Mouse (Mus musculus): ENCODE results near the gene Isg15. TPM values are rescaled to one million over a fixed set of nuclear protein-coding genes. Genes with fewer than 3 reads are reported as not detected.

Gene Isg15
- polyA plus RNA-seq (2015; fragmentation: Nextera tagmentation; extraction: Ambion mirVana) = 11.8 and 13.8 TPM in 2 replicates

DNA sequence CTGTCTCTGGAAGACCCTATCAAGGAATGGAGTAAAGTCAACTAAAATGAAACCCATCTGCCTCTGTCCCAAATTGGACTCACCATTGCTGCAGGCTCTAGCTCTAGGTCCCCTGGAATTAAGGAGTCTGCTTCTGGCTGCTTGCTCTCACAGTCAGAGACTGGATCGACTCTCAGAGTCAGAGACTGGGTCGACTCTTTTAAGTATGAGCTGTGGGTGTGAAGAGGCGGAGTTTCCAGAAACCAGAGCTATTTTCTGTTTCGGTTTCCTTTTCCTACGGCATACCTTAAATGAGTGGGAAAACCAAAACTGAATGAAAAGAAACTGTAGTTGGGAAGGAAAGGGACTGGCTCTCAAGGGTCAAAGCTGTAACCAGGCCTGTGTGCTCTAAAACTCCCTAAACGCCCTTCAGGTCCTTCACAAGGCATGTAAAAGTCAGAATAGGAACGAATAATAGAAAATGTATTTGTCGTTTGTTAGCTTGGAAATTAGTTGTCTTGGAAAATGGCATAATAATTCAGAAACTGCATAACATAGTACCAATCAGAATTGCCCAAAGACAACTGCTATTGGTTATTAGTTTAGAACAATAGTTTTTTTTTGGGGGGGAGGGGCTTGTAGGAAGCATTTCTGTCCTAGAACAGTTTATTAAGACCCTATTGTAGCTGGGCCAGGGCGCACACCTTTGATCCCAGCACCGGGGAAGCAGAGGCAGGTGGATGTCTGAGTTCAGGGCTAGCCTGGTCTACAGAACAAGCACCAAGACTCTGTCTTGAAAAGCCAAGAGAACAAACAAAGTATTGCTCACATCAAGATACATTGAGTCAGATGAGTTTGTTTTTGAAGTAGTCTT lies at the start of gene Isg15:
Gene Isg15 (minus strand): TSS at position 196 of the 853 bp plus-strand sequence.
- Histone ChIP-seq H3K4me2 (replicated peaks; ENCODE audit: low read depth, low read length) (peak within 1 kb of the TSS; percentile 42), H3K4me3 (ENCODE audit: low read depth, low read length) (peak within 1 kb of the TSS; percentile 21), H3K9ac (replicated peaks; ENCODE audit: low read depth) (no peak within 1 kb of the TSS; the same call in 1 of the 2 replicates), H3K4me1 (ENCODE audit: insufficient read depth, low read depth, low read length) (no peaks in the 10 kb centered on the region), H3K27ac (ENCODE audit: low read length) (peak within 1 kb of the TSS; percentile 32; the same call in 1 of the 2 replicates), H3K27me3 (replicated peaks; ENCODE audit: insufficient read depth, low read length) (0 out of 2 replicates have a peak, but pooled peaks cover 9% of the 10 kb centered on the region), H3K9me3 (ENCODE audit: low read length) (no peaks in the 10 kb centered on the region), H3K36me3 (ENCODE audit: insufficient read depth, low read length) (no peaks in the 10 kb centered on the region)
- TF ChIP-seq CTCF (IDR thresholded peaks at IDR 0.05) (no peak), EP300 (IDR thresholded peaks at IDR 0.05) (0 out of 2 replicates have a peak, but pooled peaks have one; percentile 22)
- DNase-seq (ENCODE audit: low spot score) = peak; percentile 85
- no peak for ATAC-seq
- WGBS = 46% methylated on average over 10 of the region's 10 CpGs

DNA sequence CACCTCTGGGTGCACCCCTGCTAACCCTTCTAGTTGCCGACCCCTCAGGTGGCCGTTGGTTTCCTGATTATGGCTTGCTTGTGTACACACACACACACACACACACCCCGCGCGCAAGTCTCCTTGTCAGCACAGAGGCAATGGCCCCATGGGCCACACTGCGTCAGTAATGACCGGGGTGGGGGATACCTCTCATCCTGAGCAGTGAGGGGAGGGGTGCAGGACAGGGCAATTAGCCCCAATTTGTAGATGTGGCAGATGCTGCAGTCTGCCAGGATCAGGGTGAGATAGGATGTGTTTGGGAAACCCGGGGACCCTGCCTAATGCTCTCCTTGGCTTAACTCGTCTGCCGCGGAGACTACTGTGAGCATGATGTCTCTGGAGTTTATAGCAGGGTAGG lies 48.9 kb upstream of the Isg15 start:
- Histone ChIP-seq H3K4me3 (ENCODE audit: low read depth, low read length) (no peak overlapping the region), H3K9me3 (ENCODE audit: low read length) (no peaks in the 10 kb centered on the region), H3K36me3 (ENCODE audit: insufficient read depth, low read length) (0 out of 2 replicates have a peak, but pooled peaks cover 13% of the 10 kb centered on the region), H3K27ac (ENCODE audit: low read length) (no peak overlapping the region), H3K9ac (replicated peaks; ENCODE audit: low read depth) (no peak overlapping the region), H3K4me1 (ENCODE audit: insufficient read depth, low read depth, low read length) (0 out of 2 replicates have a peak, but pooled peaks cover 2% of the 10 kb centered on the region), H3K4me2 (replicated peaks; ENCODE audit: low read depth, low read length) (no peak overlapping the region), H3K27me3 (replicated peaks; ENCODE audit: insufficient read depth, low read length) (peaks cover 9% of the 10 kb centered on the region; the same call in 1 of the 2 replicates)
- no peak for ATAC-seq
- WGBS = 52% methylated on average over 11 of the region's 11 CpGs
- TF ChIP-seq EP300 (IDR thresholded peaks at IDR 0.05) (no peak), CTCF (IDR thresholded peaks at IDR 0.05) (no peak)
- DNase-seq (ENCODE audit: low spot score) = no peak

DNA sequence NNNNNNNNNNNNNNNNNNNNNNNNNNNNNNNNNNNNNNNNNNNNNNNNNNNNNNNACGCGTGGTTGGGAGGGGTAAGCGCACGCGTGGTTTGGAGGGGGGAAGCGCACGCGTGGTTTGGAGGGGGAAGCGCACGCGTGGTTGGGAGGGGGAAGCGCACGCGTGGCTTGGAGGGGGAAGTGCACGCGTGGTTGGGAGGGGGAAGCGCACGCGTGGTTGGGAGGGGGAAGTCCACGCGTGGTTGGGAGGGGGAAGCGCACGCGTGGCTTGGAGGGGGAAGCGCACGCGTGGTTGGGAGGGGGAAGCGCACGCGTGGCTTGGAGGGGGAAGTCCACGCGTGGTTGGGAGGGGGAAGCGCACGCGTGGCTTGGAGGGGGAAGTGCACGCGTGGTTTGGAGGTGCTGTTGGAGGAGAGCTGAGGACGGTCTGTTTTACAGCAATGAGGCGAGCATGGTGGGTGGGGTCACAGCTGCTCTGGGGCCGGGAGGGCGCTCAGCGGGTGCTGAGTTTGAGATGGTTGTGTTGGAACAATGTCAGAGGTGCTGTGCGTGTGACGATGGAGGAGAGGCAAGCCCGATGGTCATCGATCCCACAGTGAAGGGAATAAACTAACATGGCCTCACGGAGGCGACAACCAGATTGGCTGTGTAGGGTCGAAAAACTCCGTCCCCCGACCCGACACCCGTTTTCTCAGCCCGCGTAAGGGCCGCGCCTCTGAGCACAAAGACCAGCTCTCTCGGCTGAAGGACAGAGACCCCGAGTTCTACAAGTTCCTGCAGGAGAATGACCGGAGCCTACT lies 36.2 kb upstream of the Isg15 start:
- Histone ChIP-seq H3K4me2 (replicated peaks; ENCODE audit: low read depth, low read length) (peak overlapping the region; percentile 94), H3K9me3 (ENCODE audit: low read length) (no peaks in the 10 kb centered on the region), H3K4me3 (ENCODE audit: low read depth, low read length) (peak overlapping the region; percentile 79; the same call in 1 of the 2 replicates), H3K9ac (replicated peaks; ENCODE audit: low read depth) (no peak overlapping the region), H3K27me3 (replicated peaks; ENCODE audit: insufficient read depth, low read length) (no peaks in the 10 kb centered on the region), H3K27ac (ENCODE audit: low read length) (no peak overlapping the region), H3K36me3 (ENCODE audit: insufficient read depth, low read length) (peaks cover 21% of the 10 kb centered on the region; the same call in 1 of the 2 replicates), H3K4me1 (ENCODE audit: insufficient read depth, low read depth, low read length) (peaks cover 7% of the 10 kb centered on the region; the same call in 1 of the 2 replicates)
- WGBS = 25% methylated on average over 44 of the region's 60 CpGs
- peak; percentile 38 for DNase-seq (ENCODE audit: low spot score)
- TF ChIP-seq EP300 (IDR thresholded peaks at IDR 0.05) (no peak), CTCF (IDR thresholded peaks at IDR 0.05) (no peak)
- no peak for ATAC-seq

DNA sequence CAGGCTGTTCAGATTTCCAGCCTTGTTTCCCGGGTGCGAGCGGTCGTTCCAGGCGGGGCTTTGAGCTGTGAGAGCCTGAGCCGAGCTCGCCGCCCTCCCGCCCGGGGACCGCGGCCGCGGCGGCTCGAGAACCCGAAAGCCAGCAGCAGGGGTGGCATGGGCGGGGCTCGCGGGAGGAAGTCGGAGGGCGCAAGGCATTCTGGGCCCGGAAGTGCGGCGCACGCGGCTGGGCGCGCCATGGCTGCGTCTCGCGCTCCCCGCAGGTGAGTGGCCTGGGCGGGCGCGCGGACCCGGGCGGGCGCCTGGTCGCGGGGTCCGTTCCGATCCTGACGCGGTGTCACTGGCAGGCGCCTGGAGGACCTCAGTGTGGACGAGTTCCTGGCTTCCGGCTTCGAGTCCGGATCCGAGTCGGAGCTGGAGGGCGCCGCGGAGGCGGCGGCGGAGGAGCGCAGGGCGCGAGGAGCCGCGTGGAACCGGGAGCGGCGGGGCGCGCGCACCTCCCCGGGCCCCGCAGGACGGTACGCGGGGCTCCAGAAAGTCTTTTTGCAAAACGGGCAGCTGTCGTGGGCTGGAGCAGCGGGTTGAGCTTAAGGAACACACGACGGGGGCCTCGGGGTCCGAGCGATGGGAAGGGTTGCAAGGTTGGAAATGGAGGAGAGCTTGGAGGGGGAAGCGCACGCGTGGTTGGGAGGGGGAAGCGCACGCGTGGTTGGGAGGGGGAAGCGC lies 35.4 kb upstream of the Isg15 start, which contains the start of gene Noc2l:
Gene Noc2l (plus strand): TSS at position 203 of the 726 bp plus-strand sequence.
- Histone ChIP-seq H3K4me2 (replicated peaks; ENCODE audit: low read depth, low read length) (peak within 1 kb of the TSS; percentile 94), H3K36me3 (ENCODE audit: insufficient read depth, low read length) (peaks cover 20% of the 10 kb centered on the region; the same call in 1 of the 2 replicates), H3K4me1 (ENCODE audit: insufficient read depth, low read depth, low read length) (peaks cover 7% of the 10 kb centered on the region; the same call in 1 of the 2 replicates), H3K9ac (replicated peaks; ENCODE audit: low read depth) (peak within 1 kb of the TSS; percentile 41), H3K9me3 (ENCODE audit: low read length) (no peaks in the 10 kb centered on the region), H3K4me3 (ENCODE audit: low read depth, low read length) (peak within 1 kb of the TSS; percentile 79), H3K27ac (ENCODE audit: low read length) (peak within 1 kb of the TSS; percentile 77), H3K27me3 (replicated peaks; ENCODE audit: insufficient read depth, low read length) (no peaks in the 10 kb centered on the region)
- TF ChIP-seq CTCF (IDR thresholded peaks at IDR 0.05) (peak; percentile 25; the same call in 1 of the 2 replicates), EP300 (IDR thresholded peaks at IDR 0.05) (no peak)
- peak; percentile 96 for DNase-seq (ENCODE audit: low spot score)
- WGBS = under 1% methylated on average over 80 of the region's 90 CpGs
- peak; percentile 95 for ATAC-seq

DNA sequence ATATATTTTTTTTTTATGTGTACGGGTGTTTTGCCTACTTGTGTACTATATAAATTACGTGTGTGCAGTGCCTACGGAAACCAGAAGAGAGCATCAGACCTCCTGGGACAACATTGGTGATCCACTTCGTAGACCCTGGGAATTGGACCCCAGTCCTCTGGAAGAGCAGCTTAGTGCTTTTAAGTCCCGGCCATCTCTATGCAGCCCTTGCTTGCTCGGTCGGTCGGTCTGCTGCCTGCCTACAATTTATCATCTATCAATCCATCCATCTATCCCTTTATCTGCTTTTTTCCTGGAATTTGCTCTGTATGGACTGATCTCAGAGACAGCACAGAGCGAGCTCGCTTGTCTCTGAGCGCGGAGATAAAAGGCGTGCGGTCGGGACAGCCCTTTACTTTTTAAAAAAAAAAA lies 34.7 kb upstream of the Isg15 start:
- Histone ChIP-seq H3K4me1 (ENCODE audit: insufficient read depth, low read depth, low read length) (peaks cover 7% of the 10 kb centered on the region; the same call in 1 of the 2 replicates), H3K36me3 (ENCODE audit: insufficient read depth, low read length) (peaks cover 17% of the 10 kb centered on the region; the same call in 1 of the 2 replicates), H3K9me3 (ENCODE audit: low read length) (no peaks in the 10 kb centered on the region), H3K4me3 (ENCODE audit: low read depth, low read length) (peak overlapping the region; percentile 79), H3K27me3 (replicated peaks; ENCODE audit: insufficient read depth, low read length) (no peaks in the 10 kb centered on the region), H3K4me2 (replicated peaks; ENCODE audit: low read depth, low read length) (peak overlapping the region; percentile 94), H3K27ac (ENCODE audit: low read length) (peak overlapping the region; percentile 77), H3K9ac (replicated peaks; ENCODE audit: low read depth) (peak overlapping the region; percentile 41; the same call in 1 of the 2 replicates)
- under 1% methylated on average over 15 of the region's 15 CpGs for WGBS
- TF ChIP-seq CTCF (IDR thresholded peaks at IDR 0.05) (peak; percentile 46), EP300 (IDR thresholded peaks at IDR 0.05) (no peak)
- ATAC-seq (peak; percentile 33), DNase-seq (ENCODE audit: low spot score) (peak; percentile 74)
